Mouse (Mus musculus): ENCODE results near the gene Foxg1.

GRCm38 (mm10) chr12:49401796-49402130, 19.3 kb downstream of the Foxg1 start:
- TF ChIP-seq POLR2A (IDR thresholded peaks at IDR 0.05; ENCODE audit: borderline replicate concordance, extremely low read depth, insufficient read depth, insufficient read length, poor library complexity, severe bottlenecking) (no peak), CTCF (IDR thresholded peaks at IDR 0.05; ENCODE audit: borderline replicate concordance, extremely low read depth, insufficient read depth, insufficient read length) (no peak)
